Mouse (Mus musculus): ENCODE results near the gene Xab2. TPM values are rescaled to one million over a fixed set of nuclear protein-coding genes. Genes with fewer than 3 reads are reported as not detected.

Xab2 gene
- polyA plus RNA-seq, 1 experiment: 57.8 TPM

GRCm38 (mm10) chr8:3576211-3576960, 44.7 kb downstream of the Xab2 start:
- Histone ChIP-seq H3K27me3 (ENCODE audit: control insufficient read depth, insufficient read depth, low read length, poor library complexity, severe bottlenecking) (no peaks in the 10 kb centered on the region), H3K4me1 (ENCODE audit: control insufficient read depth, insufficient read depth, low read length) (peaks cover 11% of the 10 kb centered on the region), H3K36me3 (ENCODE audit: control insufficient read depth, insufficient read depth, low read length, poor library complexity, severe bottlenecking) (peaks cover 10% of the 10 kb centered on the region), H3K4me3 (ENCODE audit: low read depth, low read length) (peak overlapping the region; percentile 39), H3K27ac (ENCODE audit: insufficient read depth, low read length) (peak overlapping the region; percentile 95), H3K9ac (ENCODE audit: low read depth, poor library complexity, severe bottlenecking) (peak overlapping the region; percentile 13; the same call in 1 of the 2 replicates), H3K9me3 (replicated peaks; ENCODE audit: control insufficient read depth, insufficient read depth, low read length, poor library complexity, severe bottlenecking) (no peaks in the 10 kb centered on the region)
- TF ChIP-seq EP300 (IDR thresholded peaks at IDR 0.05; ENCODE audit: insufficient read depth, low read depth, low read length) (peak; percentile 90), POLR2A (IDR thresholded peaks at IDR 0.05; ENCODE audit: insufficient read depth, low read length) (no peak)

GRCm38 (mm10) chr8:3574546-3574945, 46.6 kb downstream of the Xab2 start:
- TF ChIP-seq EP300 (IDR thresholded peaks at IDR 0.05; ENCODE audit: insufficient read depth, low read depth, low read length) (0 out of 2 replicates have a peak, but pooled peaks have one; percentile 37), CTCF (IDR thresholded peaks at IDR 0.05; ENCODE audit: low read depth, low read length) (no peak), POLR2A (IDR thresholded peaks at IDR 0.05; ENCODE audit: insufficient read depth, low read length) (no peak)
- Histone ChIP-seq H3K27ac (ENCODE audit: insufficient read depth, low read length) (peak overlapping the region; percentile 79), H3K36me3 (ENCODE audit: control insufficient read depth, insufficient read depth, low read length, poor library complexity, severe bottlenecking) (peaks cover 7% of the 10 kb centered on the region), H3K4me3 (ENCODE audit: low read depth, low read length) (no peak overlapping the region), H3K4me1 (ENCODE audit: control insufficient read depth, insufficient read depth, low read length) (peaks cover 9% of the 10 kb centered on the region), H3K9ac (ENCODE audit: low read depth, poor library complexity, severe bottlenecking) (no peak overlapping the region), H3K9me3 (replicated peaks; ENCODE audit: control insufficient read depth, insufficient read depth, low read length, poor library complexity, severe bottlenecking) (no peaks in the 10 kb centered on the region), H3K27me3 (ENCODE audit: control insufficient read depth, insufficient read depth, low read length, poor library complexity, severe bottlenecking) (no peaks in the 10 kb centered on the region)

GRCm38 (mm10) chr8:3569784-3570183, 51.3 kb downstream of the Xab2 start:
- H3K4me3 ChIP-seq (ENCODE audit: low read depth, low read length): peak overlapping the region; percentile 30

GRCm38 (mm10) chr8:3568378-3568777, 52.7 kb downstream of the Xab2 start:
- H3K4me3 ChIP-seq (ENCODE audit: low read depth, low read length): peak overlapping the region; percentile 88

More at GRCm38 (mm10) chr8:3569784-3570183, 51.3 kb downstream of the Xab2 start:
- H3K9ac ChIP-seq (ENCODE audit: low read depth, poor library complexity, severe bottlenecking): no peak overlapping the region
- H3K27me3 ChIP-seq (ENCODE audit: control insufficient read depth, insufficient read depth, low read length, poor library complexity, severe bottlenecking): no peaks in the 10 kb centered on the region
- peak overlapping the region; percentile 40; the same call in 1 of the 2 replicates for H3K27ac ChIP-seq (ENCODE audit: insufficient read depth, low read length)
- no peak for TF ChIP-seq EP300 (IDR thresholded peaks at IDR 0.05; ENCODE audit: insufficient read depth, low read depth, low read length)
- TF ChIP-seq POLR2A (IDR thresholded peaks at IDR 0.05; ENCODE audit: insufficient read depth, low read length): no peak
- TF ChIP-seq CTCF (IDR thresholded peaks at IDR 0.05; ENCODE audit: low read depth, low read length): no peak
- no peaks in the 10 kb centered on the region for H3K9me3 ChIP-seq (replicated peaks; ENCODE audit: control insufficient read depth, insufficient read depth, low read length, poor library complexity, severe bottlenecking)
- peaks cover 10% of the 10 kb centered on the region for H3K4me1 ChIP-seq (ENCODE audit: control insufficient read depth, insufficient read depth, low read length)
- peaks cover 7% of the 10 kb centered on the region for H3K36me3 ChIP-seq (ENCODE audit: control insufficient read depth, insufficient read depth, low read length, poor library complexity, severe bottlenecking)

GRCm38 (mm10) chr8:3567641-3568371, 53.3 kb downstream of the Xab2 start, which contains the start of gene C330021F23Rik:
TSS of gene C330021F23Rik (plus strand) at chr8:3567990.
- peak within 1 kb of the TSS; percentile 87 for H3K9ac ChIP-seq (ENCODE audit: low read depth, poor library complexity, severe bottlenecking)
- TF ChIP-seq CTCF (IDR thresholded peaks at IDR 0.05; ENCODE audit: low read depth, low read length) (no peak), POLR2A (IDR thresholded peaks at IDR 0.05; ENCODE audit: insufficient read depth, low read length) (peak; percentile 93), EP300 (IDR thresholded peaks at IDR 0.05; ENCODE audit: insufficient read depth, low read depth, low read length) (peak; percentile 91)

More at GRCm38 (mm10) chr8:3568378-3568777, 52.7 kb downstream of the Xab2 start:
- TF ChIP-seq POLR2A (IDR thresholded peaks at IDR 0.05; ENCODE audit: insufficient read depth, low read length): no peak
- no peak for TF ChIP-seq EP300 (IDR thresholded peaks at IDR 0.05; ENCODE audit: insufficient read depth, low read depth, low read length)
- TF ChIP-seq CTCF (IDR thresholded peaks at IDR 0.05; ENCODE audit: low read depth, low read length): no peak
- peaks cover 3% of the 10 kb centered on the region; the same call in 1 of the 2 replicates for H3K36me3 ChIP-seq (ENCODE audit: control insufficient read depth, insufficient read depth, low read length, poor library complexity, severe bottlenecking)
- peak overlapping the region; percentile 87 for H3K9ac ChIP-seq (ENCODE audit: low read depth, poor library complexity, severe bottlenecking)
- H3K27me3 ChIP-seq (ENCODE audit: control insufficient read depth, insufficient read depth, low read length, poor library complexity, severe bottlenecking): no peaks in the 10 kb centered on the region
- no peaks in the 10 kb centered on the region for H3K9me3 ChIP-seq (replicated peaks; ENCODE audit: control insufficient read depth, insufficient read depth, low read length, poor library complexity, severe bottlenecking)
- peak overlapping the region; percentile 100 for H3K27ac ChIP-seq (ENCODE audit: insufficient read depth, low read length)
- H3K4me1 ChIP-seq (ENCODE audit: control insufficient read depth, insufficient read depth, low read length): peaks cover 7% of the 10 kb centered on the region

More at GRCm38 (mm10) chr8:3567641-3568371, 53.3 kb downstream of the Xab2 start, which contains the start of gene C330021F23Rik:
- Histone ChIP-seq H3K9me3 (replicated peaks; ENCODE audit: control insufficient read depth, insufficient read depth, low read length, poor library complexity, severe bottlenecking) (no peaks in the 10 kb centered on the region), H3K27me3 (ENCODE audit: control insufficient read depth, insufficient read depth, low read length, poor library complexity, severe bottlenecking) (no peaks in the 10 kb centered on the region), H3K4me3 (ENCODE audit: low read depth, low read length) (peak within 1 kb of the TSS; percentile 88), H3K27ac (ENCODE audit: insufficient read depth, low read length) (peak within 1 kb of the TSS; percentile 100), H3K36me3 (ENCODE audit: control insufficient read depth, insufficient read depth, low read length, poor library complexity, severe bottlenecking) (no peaks in the 10 kb centered on the region), H3K4me1 (ENCODE audit: control insufficient read depth, insufficient read depth, low read length) (peaks cover 7% of the 10 kb centered on the region)

Other genes starting within 250 kb of the Xab2 start
- gene Arhgef18, start 228.3 kb downstream of the Xab2 start, polyA plus RNA-seq (2011; ENCODE audit: insufficient read depth, insufficient read length, low read depth, missing spikeins): 64.8 and 67.7 TPM in 2 replicates
- 4.6 and 6.7 TPM in 2 replicates for gene Pex11g, start 153.6 kb downstream of the Xab2 start, polyA plus RNA-seq (2011; ENCODE audit: insufficient read depth, insufficient read length, low read depth, missing spikeins)
- gene Tex45, start 150.5 kb downstream of the Xab2 start, polyA plus RNA-seq (2011; ENCODE audit: insufficient read depth, insufficient read length, low read depth, missing spikeins): 0.39 and 0.44 TPM in 2 replicates
- 15.5 and 17.7 TPM in 2 replicates for gene Zfp358, start 128.2 kb downstream of the Xab2 start, polyA plus RNA-seq (2011; ENCODE audit: insufficient read depth, insufficient read length, low read depth, missing spikeins)
- 62.0 and 62.3 TPM in 2 replicates for gene Mcoln1, start 120.9 kb downstream of the Xab2 start, polyA plus RNA-seq (2011; ENCODE audit: insufficient read depth, insufficient read length, low read depth, missing spikeins)
- 46.6 and 47.5 TPM in 2 replicates for gene Pnpla6, start 105.9 kb downstream of the Xab2 start, polyA plus RNA-seq (2011; ENCODE audit: insufficient read depth, insufficient read length, low read depth, missing spikeins)
- gene C330021F23Rik, start 53.3 kb downstream of the Xab2 start, polyA plus RNA-seq (2011; ENCODE audit: insufficient read depth, insufficient read length, low read depth, missing spikeins): 22.8 and 24.0 TPM in 2 replicates
- 68.9 and 69.1 TPM in 2 replicates for gene Camsap3, start 34.0 kb downstream of the Xab2 start, polyA plus RNA-seq (2011; ENCODE audit: insufficient read depth, insufficient read length, low read depth, missing spikeins)
- gene Pet100, start 232 bp upstream of the Xab2 start, polyA plus RNA-seq (2011; ENCODE audit: insufficient read depth, insufficient read length, low read depth, missing spikeins): 93.4 and 100 TPM in 2 replicates
- gene Pcp2, start 4.2 kb upstream of the Xab2 start, polyA plus RNA-seq (2011; ENCODE audit: insufficient read depth, insufficient read length, low read depth, missing spikeins): not detected in 2 replicates
- gene Stxbp2, start 9.6 kb upstream of the Xab2 start, polyA plus RNA-seq (2011; ENCODE audit: insufficient read depth, insufficient read length, low read depth, missing spikeins): 125 and 145 TPM in 2 replicates
- gene Retn, start 34.5 kb upstream of the Xab2 start, polyA plus RNA-seq (2011; ENCODE audit: insufficient read depth, insufficient read length, low read depth, missing spikeins): 0.94 and 1.8 TPM in 2 replicates
- not detected in 2 replicates for gene Mcemp1, start 44.4 kb upstream of the Xab2 start, polyA plus RNA-seq (2011; ENCODE audit: insufficient read depth, insufficient read length, low read depth, missing spikeins)
- 8.4 and 11.9 TPM in 2 replicates for gene Fcor, start 51.0 kb upstream of the Xab2 start, polyA plus RNA-seq (2011; ENCODE audit: insufficient read depth, insufficient read length, low read depth, missing spikeins)
- gene Trappc5, start 55.0 kb upstream of the Xab2 start, polyA plus RNA-seq (2011; ENCODE audit: insufficient read depth, insufficient read length, low read depth, missing spikeins): 18.2 and 18.7 TPM in 2 replicates
- gene Fcer2a, start 72.9 kb upstream of the Xab2 start, polyA plus RNA-seq (2011; ENCODE audit: insufficient read depth, insufficient read length, low read depth, missing spikeins): not detected in 2 replicates
- not detected in 2 replicates for gene Clec4g, start 99.3 kb upstream of the Xab2 start, polyA plus RNA-seq (2011; ENCODE audit: insufficient read depth, insufficient read length, low read depth, missing spikeins)
- not detected in 2 replicates for gene Cd209a, start 127.7 kb upstream of the Xab2 start, polyA plus RNA-seq (2011; ENCODE audit: insufficient read depth, insufficient read length, low read depth, missing spikeins)
- gene Cd209e, start 233.0 kb upstream of the Xab2 start, polyA plus RNA-seq (2011; ENCODE audit: insufficient read depth, insufficient read length, low read depth, missing spikeins): not detected in 2 replicates

All from ES-Bruce4 (cell line).